Mouse (Mus musculus) testis, adult 2 months (tissue): Measurements from ENCODE around the gene Mpp3. TPM values are rescaled to one million over a fixed set of nuclear protein-coding genes. Genes with fewer than 3 reads are reported as not detected.
A peak's percentile ranks its signal among the peaks of the same experiment; 100 is the strongest.

Experiments
- H3K27ac ChIP-seq: fragments of 200-500 bp; 2 replicates; pipeline ENCODE4 v1.5.1; 2012; ENCODE audit warnings: low read depth, low read length; ENCODE audit not compliant: control insufficient read depth, insufficient read depth
- H3K27me3 ChIP-seq: fragments of 200-500 bp; 2 replicates; pipeline ENCODE4 v1.6.1; 2012; ENCODE audit warnings: mild to moderate bottlenecking, low read length, moderate library complexity; ENCODE audit not compliant: control insufficient read depth, insufficient read depth
- H3K36me3 ChIP-seq: fragments of 200-500 bp; 2 replicates; pipeline ENCODE4 v1.6.1; 2012; ENCODE audit warnings: mild to moderate bottlenecking, low read length; ENCODE audit not compliant: control insufficient read depth, insufficient read depth
- H3K4me1 ChIP-seq: fragments of 200-500 bp; 2 replicates; pipeline ENCODE4 v1.6.1; 2012; ENCODE audit warnings: low read length; ENCODE audit not compliant: control insufficient read depth, insufficient read depth
- H3K4me3 ChIP-seq: fragments of 200-500 bp; 2 replicates; pipeline ENCODE4 v1.5.1; 2012; ENCODE audit warnings: low read depth, mild to moderate bottlenecking, low read length, moderate library complexity, mixed read lengths; ENCODE audit not compliant: control insufficient read depth
- CTCF ChIP-seq: fragments of 200-500 bp; IDR thresholded peaks from 2 replicates; pipeline ENCODE4 v1.5.1; 2012; ENCODE audit warnings: low read depth, mild to moderate bottlenecking, inconsistent platforms, low read length, moderate library complexity; ENCODE audit not compliant: control insufficient read depth, insufficient read depth, insufficient replicate concordance
- POLR2A ChIP-seq: fragments of 200-500 bp; IDR thresholded peaks from 2 replicates; pipeline ENCODE4 v1.6.1; 2012; ENCODE audit warnings: low read depth, mild to moderate bottlenecking, inconsistent platforms, low read length, moderate library complexity; ENCODE audit not compliant: control insufficient read depth
- polyA plus RNA-seq: library from polyadenylated mRNA; depleted of rRNA; stranded (reverse); fragments of >200 nt; gene quantifications from 2 replicates; pipeline ENCODE4 v1.2.3, GENCODE M21; 2012

The Mpp3 gene
- polyA plus RNA-seq, 1 experiment, result 11.0 TPM

DNA sequence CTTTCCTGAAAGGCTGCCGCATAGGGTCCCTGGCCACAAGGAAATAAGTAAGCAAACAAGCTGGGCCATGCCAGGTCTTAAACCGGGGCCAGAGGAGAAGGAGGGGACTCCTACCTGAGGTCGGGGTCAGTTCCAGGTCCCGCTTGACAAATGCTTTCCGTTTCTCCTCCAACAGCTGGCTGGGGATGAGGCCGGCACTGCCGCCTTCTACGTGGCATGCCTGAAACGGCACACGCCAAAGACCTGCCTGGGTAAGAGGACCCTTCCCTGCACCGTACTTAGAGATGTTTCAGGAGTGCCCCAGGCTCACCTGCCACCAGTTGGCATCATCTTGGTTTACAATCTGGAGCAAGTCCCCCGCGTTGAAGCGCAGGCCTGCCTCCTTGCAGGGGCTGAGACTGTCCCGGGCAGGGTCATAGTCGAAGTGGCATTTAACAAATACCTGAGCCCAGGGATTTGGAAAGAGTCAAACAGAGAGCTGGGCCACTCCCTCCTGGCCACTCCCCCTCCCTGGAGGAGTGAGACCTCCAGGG is 33.7 kb upstream of the Mpp3 start:
- Histone ChIP-seq H3K27me3 (no peaks in the 10 kb centered on the region), H3K4me1 (peaks cover 6% of the 10 kb centered on the region), H3K4me3 (no peak overlapping the region), H3K36me3 (no peaks in the 10 kb centered on the region), H3K27ac (no peak overlapping the region)
- TF ChIP-seq CTCF (no peak), POLR2A (no peak)

- Histone ChIP-seq H3K36me3 (no peaks in the 10 kb centered on the region), H3K4me1 (peaks cover 6% of the 10 kb centered on the region), H3K27ac (no peak overlapping the region), H3K4me3 (peak overlapping the region; percentile 63), H3K27me3 (no peaks in the 10 kb centered on the region)
- TF ChIP-seq POLR2A (no peak), CTCF (peak; percentile 96)
These were observed 33.1 kb upstream of the Mpp3 start for GRCm38 (mm10) chr11:102061236-102061940.

DNA sequence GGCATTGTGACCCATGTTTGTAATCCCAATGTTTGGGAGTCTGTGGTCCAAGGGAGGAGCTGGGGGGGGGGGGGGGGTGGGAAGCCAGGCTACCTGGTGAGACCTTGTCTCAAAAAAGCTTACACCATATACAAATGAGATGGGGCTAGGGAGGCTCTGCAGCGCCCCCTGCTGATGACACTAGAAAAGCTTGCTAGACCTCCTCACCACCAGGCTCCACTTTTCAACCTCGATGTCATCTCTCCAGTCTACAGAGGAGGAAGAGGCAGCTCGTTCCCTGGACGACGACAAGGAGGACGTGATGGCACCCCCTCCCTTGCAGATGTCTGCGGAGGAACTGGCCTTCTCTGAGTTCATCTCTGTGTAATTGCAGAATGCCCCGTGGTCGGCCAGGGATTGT is 25.6 kb upstream of the Mpp3 start:
- H3K27me3 ChIP-seq, result no peaks in the 10 kb centered on the region
- peaks cover 2% of the 10 kb centered on the region for H3K4me1 ChIP-seq
- TF ChIP-seq POLR2A, result no peak
- TF ChIP-seq CTCF, result peak; percentile 67; the same call in 1 of the 2 replicates
- H3K4me3 ChIP-seq, result no peak overlapping the region
- no peak overlapping the region for H3K27ac ChIP-seq
- H3K36me3 ChIP-seq, result no peaks in the 10 kb centered on the region

DNA sequence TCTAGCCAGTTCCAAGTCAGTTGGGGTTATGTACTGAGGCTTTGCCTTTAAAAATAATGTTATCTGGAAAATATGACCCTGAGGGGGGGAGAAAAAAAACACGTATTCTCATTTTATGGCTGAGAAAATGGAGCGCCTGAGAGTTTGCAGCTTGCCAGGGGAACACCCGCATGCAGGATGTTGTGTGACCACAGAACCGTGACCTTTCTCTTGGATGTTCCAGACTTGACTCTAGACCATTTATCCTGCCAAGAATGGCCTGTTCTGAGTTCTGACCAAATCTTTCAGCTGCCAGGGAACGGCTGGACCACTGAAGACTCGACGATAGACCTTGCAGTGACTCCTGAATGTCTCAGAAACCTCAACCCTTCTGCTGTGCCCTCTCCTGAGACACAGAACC is 24.9 kb upstream of the Mpp3 start:
- no peaks in the 10 kb centered on the region for H3K36me3 ChIP-seq
- peaks cover 2% of the 10 kb centered on the region for H3K4me1 ChIP-seq
- H3K4me3 ChIP-seq, result no peak overlapping the region
- no peaks in the 10 kb centered on the region for H3K27me3 ChIP-seq
- no peak overlapping the region for H3K27ac ChIP-seq
- no peak for TF ChIP-seq CTCF
- TF ChIP-seq POLR2A, result no peak

DNA sequence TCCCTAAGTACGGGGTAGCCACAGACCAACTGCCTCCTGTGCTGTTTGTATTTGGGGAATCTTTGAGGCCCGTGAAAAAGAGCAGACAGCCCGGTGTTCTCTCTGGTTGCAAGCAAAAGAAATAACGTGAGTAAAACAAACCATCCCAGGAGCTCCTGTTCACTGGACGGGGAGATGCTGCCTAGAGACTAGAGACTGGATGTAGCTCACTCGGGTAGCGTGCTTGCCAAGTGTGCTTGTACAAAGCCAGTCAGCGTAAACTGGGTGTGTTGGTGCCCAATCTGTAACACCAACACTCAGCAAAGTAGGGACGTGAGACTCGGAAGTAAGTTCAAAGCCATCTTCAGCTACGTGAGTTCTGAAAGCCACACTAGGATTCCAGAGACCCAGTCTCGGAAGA is 24.4 kb upstream of the Mpp3 start:
- Histone ChIP-seq H3K27me3 (no peaks in the 10 kb centered on the region), H3K4me1 (peaks cover 2% of the 10 kb centered on the region), H3K4me3 (no peak overlapping the region), H3K36me3 (no peaks in the 10 kb centered on the region), H3K27ac (peak overlapping the region; percentile 44)
- TF ChIP-seq POLR2A, result no peak
- no peak for TF ChIP-seq CTCF

DNA sequence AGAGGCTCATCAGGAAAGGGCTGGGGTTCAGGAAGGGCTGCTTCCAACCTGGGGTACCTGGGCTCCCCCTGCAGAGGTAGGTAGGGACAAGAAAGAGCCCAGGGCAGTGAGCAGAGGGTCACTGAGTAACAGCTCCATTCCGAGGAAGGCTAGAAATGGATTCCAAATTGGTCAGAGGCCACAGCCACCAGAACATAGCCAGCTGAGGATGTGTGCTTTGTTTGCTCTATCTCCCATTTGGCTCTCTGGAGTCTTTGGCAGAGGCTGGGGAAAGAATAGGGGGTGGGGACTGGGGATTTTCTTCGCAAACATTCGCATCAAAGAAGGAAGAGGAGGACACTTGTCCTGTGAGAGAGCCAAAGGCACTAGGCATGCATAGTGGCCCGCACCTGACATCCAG is 23.7 kb upstream of the Mpp3 start:
- peak overlapping the region; percentile 62; the same call in 1 of the 2 replicates for H3K27ac ChIP-seq

DNA sequence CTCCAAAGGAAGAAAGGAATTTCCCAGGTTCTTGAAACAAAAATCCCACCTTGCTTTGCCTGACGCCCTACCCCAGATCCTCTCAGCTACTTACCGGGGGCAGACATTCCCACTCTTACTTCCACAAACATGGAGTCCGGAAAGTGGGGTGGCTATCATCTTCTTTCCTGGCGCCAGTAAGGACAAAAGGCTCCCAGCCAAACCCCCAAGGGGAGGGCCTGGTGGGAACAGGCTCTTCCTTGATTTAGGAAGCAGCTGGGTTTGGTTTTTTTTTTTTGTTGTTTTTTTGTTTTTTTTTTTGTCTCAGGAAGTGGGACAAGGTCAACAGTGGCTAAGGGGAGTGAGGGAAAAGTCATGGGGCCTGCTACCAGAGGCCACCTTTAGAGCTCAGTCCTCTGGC is 23.3 kb upstream of the Mpp3 start:
- Histone ChIP-seq H3K27ac (peak overlapping the region; percentile 62; the same call in 1 of the 2 replicates), H3K36me3 (no peaks in the 10 kb centered on the region), H3K4me3 (no peak overlapping the region)

More for the DNA sequence above, 23.7 kb upstream of the Mpp3 start:
- Histone ChIP-seq H3K4me1 (peaks cover 2% of the 10 kb centered on the region), H3K4me3 (no peak overlapping the region), H3K27me3 (no peaks in the 10 kb centered on the region), H3K36me3 (no peaks in the 10 kb centered on the region)
- TF ChIP-seq POLR2A (no peak), CTCF (no peak)

More for the DNA sequence above, 23.3 kb upstream of the Mpp3 start:
- H3K4me1 ChIP-seq, result peaks cover 2% of the 10 kb centered on the region
- H3K27me3 ChIP-seq, result no peaks in the 10 kb centered on the region
- no peak for TF ChIP-seq CTCF
- TF ChIP-seq POLR2A, result no peak
